Mouse (Mus musculus): ENCODE measurements around the gene Cdcp2. TPM values are rescaled to one million over a fixed set of nuclear protein-coding genes. Genes with fewer than 3 reads are reported as not detected.
A peak's percentile ranks its signal among the peaks of the same experiment; 100 is the strongest.
"Not testable (repeated sequence)": the region's sequence is repeated elsewhere in the genome, so short reads cannot be mapped to it uniquely, and the experiment has no call there.

Gene Cdcp2
- polyA plus RNA-seq, 1 experiment from 2014 or later = not detected

- Histone ChIP-seq H3K36me3 (no peaks in the 10 kb centered on the region), H3K27me3 (replicated peaks) (peaks cover 6% of the 10 kb centered on the region; the same call in 1 of the 2 replicates), H3K27ac (no peak overlapping the region), H3K4me2 (no peak overlapping the region), H3K4me3 (no peak overlapping the region), H3K4me1 (peaks cover 13% of the 10 kb centered on the region; the same call in 1 of the 2 replicates), H3K9ac (no peak overlapping the region), H3K9me3 (replicated peaks) (no peaks in the 10 kb centered on the region)
- no peak for ATAC-seq
- 60% methylated on average over 16 of the region's 16 CpGs for WGBS (ENCODE audit: insufficient replicate concordance)
Measured at GRCm38 (mm10) chr4:107094484-107095187, 2.1 kb upstream of the Cdcp2 start.

- Histone ChIP-seq H3K4me3 (no peak overlapping the region), H3K9ac (no peak overlapping the region), H3K4me1 (peaks cover 13% of the 10 kb centered on the region; the same call in 1 of the 2 replicates), H3K27me3 (replicated peaks) (peaks cover 6% of the 10 kb centered on the region; the same call in 1 of the 2 replicates), H3K9me3 (replicated peaks) (no peaks in the 10 kb centered on the region), H3K4me2 (no peak overlapping the region), H3K36me3 (no peaks in the 10 kb centered on the region), H3K27ac (no peak overlapping the region)
- 19% methylated on average over 6 of the region's 6 CpGs for WGBS (ENCODE audit: insufficient replicate concordance)
- ATAC-seq = 0 out of 2 replicates have a peak, but pooled peaks have one; percentile 34
Measured at GRCm38 (mm10) chr4:107096043-107096442, 648 bp upstream of the Cdcp2 start.

GRCm38 (mm10) chr4:107097871-107098270 is 1.2 kb downstream of the Cdcp2 start:
- H3K27ac ChIP-seq = no peak overlapping the region
- ATAC-seq = no peak
- H3K9ac ChIP-seq = no peak overlapping the region
- WGBS (ENCODE audit: insufficient replicate concordance) = 48% methylated on average over 15 of the region's 15 CpGs
- no peaks in the 10 kb centered on the region for H3K36me3 ChIP-seq
- H3K4me2 ChIP-seq = no peak overlapping the region
- H3K9me3 ChIP-seq (replicated peaks) = no peaks in the 10 kb centered on the region
- peaks cover 13% of the 10 kb centered on the region; the same call in 1 of the 2 replicates for H3K4me1 ChIP-seq
- no peak overlapping the region for H3K4me3 ChIP-seq
- peaks cover 10% of the 10 kb centered on the region; the same call in 1 of the 2 replicates for H3K27me3 ChIP-seq (replicated peaks)

- H3K9ac ChIP-seq = no peak overlapping the region
- peaks cover 10% of the 10 kb centered on the region; the same call in 1 of the 2 replicates for H3K27me3 ChIP-seq (replicated peaks)
- no peaks in the 10 kb centered on the region for H3K9me3 ChIP-seq (replicated peaks)
- WGBS (ENCODE audit: insufficient replicate concordance) = 68% methylated on average over 10 of the region's 10 CpGs
- ATAC-seq = no peak
- H3K4me3 ChIP-seq = no peak overlapping the region
- H3K27ac ChIP-seq = no peak overlapping the region
- no peak overlapping the region for H3K4me2 ChIP-seq
- H3K36me3 ChIP-seq = no peaks in the 10 kb centered on the region
- peaks cover 13% of the 10 kb centered on the region; the same call in 1 of the 2 replicates for H3K4me1 ChIP-seq
Measured at GRCm38 (mm10) chr4:107098375-107098774, 1.7 kb downstream of the Cdcp2 start.

- Histone ChIP-seq H3K9ac (no peak overlapping the region), H3K4me3 (no peak overlapping the region), H3K9me3 (replicated peaks) (no peaks in the 10 kb centered on the region), H3K27ac (no peak overlapping the region), H3K4me2 (no peak overlapping the region), H3K27me3 (replicated peaks) (peaks cover 10% of the 10 kb centered on the region; the same call in 1 of the 2 replicates), H3K4me1 (peaks cover 13% of the 10 kb centered on the region; the same call in 1 of the 2 replicates), H3K36me3 (no peaks in the 10 kb centered on the region)
- ATAC-seq = no peak
- WGBS (ENCODE audit: insufficient replicate concordance) = 70% methylated on average over 17 of the region's 17 CpGs
Measured at GRCm38 (mm10) chr4:107098791-107099525, 2.3 kb downstream of the Cdcp2 start.

- 66% methylated on average over 8 of the region's 8 CpGs for WGBS (ENCODE audit: insufficient replicate concordance)
- Histone ChIP-seq H3K9me3 (replicated peaks) (no peaks in the 10 kb centered on the region), H3K4me2 (no peak overlapping the region), H3K27me3 (replicated peaks) (peaks cover 11% of the 10 kb centered on the region), H3K4me1 (no peaks in the 10 kb centered on the region), H3K9ac (no peak overlapping the region), H3K27ac (no peak overlapping the region), H3K4me3 (no peak overlapping the region), H3K36me3 (no peaks in the 10 kb centered on the region)
- ATAC-seq = no peak
Measured at GRCm38 (mm10) chr4:107102220-107102619, 5.5 kb downstream of the Cdcp2 start.

- 75% methylated on average over 16 of the region's 16 CpGs for WGBS (ENCODE audit: insufficient replicate concordance)
- no peaks in the 10 kb centered on the region for H3K9me3 ChIP-seq (replicated peaks)
- no peak overlapping the region for H3K27ac ChIP-seq
- peaks cover 8% of the 10 kb centered on the region; the same call in 1 of the 2 replicates for H3K27me3 ChIP-seq (replicated peaks)
- no peak overlapping the region for H3K4me2 ChIP-seq
- H3K4me3 ChIP-seq = no peak overlapping the region
- H3K36me3 ChIP-seq = no peaks in the 10 kb centered on the region
- ATAC-seq = no peak
- H3K9ac ChIP-seq = no peak overlapping the region
- H3K4me1 ChIP-seq = peaks cover 17% of the 10 kb centered on the region
Measured at GRCm38 (mm10) chr4:107106777-107107176, 10.1 kb downstream of the Cdcp2 start.

GRCm38 (mm10) chr4:107108291-107108731 is 11.6 kb downstream of the Cdcp2 start:
- Histone ChIP-seq H3K4me3 (no peak overlapping the region), H3K27ac (no peak overlapping the region), H3K36me3 (no peaks in the 10 kb centered on the region), H3K9me3 (replicated peaks) (no peaks in the 10 kb centered on the region), H3K4me2 (peak overlapping the region; percentile 15), H3K4me1 (peaks cover 17% of the 10 kb centered on the region), H3K27me3 (replicated peaks) (peaks cover 13% of the 10 kb centered on the region; the same call in 1 of the 2 replicates), H3K9ac (no peak overlapping the region)
- ATAC-seq = no peak
- 47% methylated on average over 13 of the region's 13 CpGs for WGBS (ENCODE audit: insufficient replicate concordance)

- peak overlapping the region; percentile 30; the same call in 1 of the 2 replicates for H3K27ac ChIP-seq
- 75% methylated on average over 6 of the region's 6 CpGs for WGBS (ENCODE audit: insufficient replicate concordance)
- H3K36me3 ChIP-seq; H3K4me3 ChIP-seq; H3K9ac ChIP-seq; H3K9me3 ChIP-seq (replicated peaks): not testable (repeated sequence)
- H3K27me3 ChIP-seq (replicated peaks) = peaks cover 19% of the 10 kb centered on the region; the same call in 1 of the 2 replicates
- ATAC-seq = peak; percentile 89
- H3K4me1 ChIP-seq = peaks cover 17% of the 10 kb centered on the region
- peak overlapping the region; percentile 14; the same call in 1 of the 2 replicates for H3K4me2 ChIP-seq
Measured at GRCm38 (mm10) chr4:107109181-107109580, 12.5 kb downstream of the Cdcp2 start.

GRCm38 (mm10) chr4:107114278-107114677 is 17.6 kb downstream of the Cdcp2 start:
- WGBS (ENCODE audit: insufficient replicate concordance) = 56% methylated on average over 8 of the region's 8 CpGs
- Histone ChIP-seq H3K36me3 (no peaks in the 10 kb centered on the region), H3K27ac (no peak overlapping the region), H3K27me3 (replicated peaks) (peaks cover 21% of the 10 kb centered on the region; the same call in 1 of the 2 replicates), H3K9ac (no peak overlapping the region), H3K4me2 (no peak overlapping the region), H3K4me3 (no peak overlapping the region), H3K4me1 (peaks cover 6% of the 10 kb centered on the region), H3K9me3 (replicated peaks) (no peaks in the 10 kb centered on the region)
- ATAC-seq = no peak

GRCm38 (mm10) chr4:107117741-107118385 is 21.2 kb downstream of the Cdcp2 start:
- H3K36me3 ChIP-seq = no peaks in the 10 kb centered on the region
- peaks cover 17% of the 10 kb centered on the region; the same call in 1 of the 2 replicates for H3K27me3 ChIP-seq (replicated peaks)
- H3K9ac ChIP-seq = no peak overlapping the region
- H3K4me3 ChIP-seq = no peak overlapping the region
- no peaks in the 10 kb centered on the region for H3K9me3 ChIP-seq (replicated peaks)
- no peak overlapping the region for H3K4me2 ChIP-seq
- no peak for ATAC-seq
- 56% methylated on average over 2 of the region's 2 CpGs for WGBS (ENCODE audit: insufficient replicate concordance)
- peaks cover 14% of the 10 kb centered on the region for H3K4me1 ChIP-seq
- no peak overlapping the region for H3K27ac ChIP-seq

All from liver, embryonic 12.5 days (tissue).